Mouse (Mus musculus): ENCODE measurements around the gene Ints6. TPM values are rescaled to one million over a fixed set of nuclear protein-coding genes. Genes with fewer than 3 reads are reported as not detected.

Ints6 gene
- polyA plus RNA-seq, 1 experiment from 2014 or later, result 20.4 TPM

- no peaks in the 10 kb centered on the region for H3K9me3 ChIP-seq (replicated peaks; ENCODE audit: control insufficient read depth, low read length)
- H3K9ac ChIP-seq (ENCODE audit: low read length), result no peak overlapping the region
- H3K4me2 ChIP-seq (ENCODE audit: low read depth, low read length), result no peak overlapping the region
- no peak for ATAC-seq (ENCODE audit: insufficient read depth, low FRiP score)
- H3K4me3 ChIP-seq (replicated peaks; ENCODE audit: low read length), result no peak overlapping the region
- H3K27ac ChIP-seq (ENCODE audit: low read length), result no peak overlapping the region
- H3K36me3 ChIP-seq (ENCODE audit: control insufficient read depth, insufficient read depth, low read length), result no peaks in the 10 kb centered on the region
- H3K4me1 ChIP-seq (ENCODE audit: control insufficient read depth, insufficient read depth, low read length), result no peaks in the 10 kb centered on the region
- 74% methylated on average over 1 of the region's 1 CpGs for WGBS
- H3K27me3 ChIP-seq (ENCODE audit: control insufficient read depth, insufficient read depth, low read length), result no peaks in the 10 kb centered on the region
Observed at GRCm38 (mm10) chr14:62721625-62722024, 39.3 kb downstream of the Ints6 start.

GRCm38 (mm10) chr14:62718161-62718560, 42.8 kb downstream of the Ints6 start:
- H3K4me3 ChIP-seq (replicated peaks; ENCODE audit: low read length), result no peak overlapping the region
- no peak for ATAC-seq (ENCODE audit: insufficient read depth, low FRiP score)
- H3K36me3 ChIP-seq (ENCODE audit: control insufficient read depth, insufficient read depth, low read length), result peaks cover 5% of the 10 kb centered on the region; the same call in 1 of the 2 replicates
- H3K9ac ChIP-seq (ENCODE audit: low read length), result no peak overlapping the region
- no peaks in the 10 kb centered on the region for H3K9me3 ChIP-seq (replicated peaks; ENCODE audit: control insufficient read depth, low read length)
- no peaks in the 10 kb centered on the region for H3K27me3 ChIP-seq (ENCODE audit: control insufficient read depth, insufficient read depth, low read length)
- 81% methylated on average over 2 of the region's 2 CpGs for WGBS
- H3K27ac ChIP-seq (ENCODE audit: low read length), result no peak overlapping the region
- no peak overlapping the region for H3K4me2 ChIP-seq (ENCODE audit: low read depth, low read length)
- no peaks in the 10 kb centered on the region for H3K4me1 ChIP-seq (ENCODE audit: control insufficient read depth, insufficient read depth, low read length)

- ATAC-seq (ENCODE audit: insufficient read depth, low FRiP score), result no peak
- 83% methylated on average over 3 of the region's 3 CpGs for WGBS
- no peaks in the 10 kb centered on the region for H3K9me3 ChIP-seq (replicated peaks; ENCODE audit: control insufficient read depth, low read length)
- H3K4me2 ChIP-seq (ENCODE audit: low read depth, low read length), result no peak overlapping the region
- no peak overlapping the region for H3K9ac ChIP-seq (ENCODE audit: low read length)
- H3K36me3 ChIP-seq (ENCODE audit: control insufficient read depth, insufficient read depth, low read length), result no peaks in the 10 kb centered on the region
- H3K4me1 ChIP-seq (ENCODE audit: control insufficient read depth, insufficient read depth, low read length), result no peaks in the 10 kb centered on the region
- no peak overlapping the region for H3K27ac ChIP-seq (ENCODE audit: low read length)
- no peaks in the 10 kb centered on the region for H3K27me3 ChIP-seq (ENCODE audit: control insufficient read depth, insufficient read depth, low read length)
- no peak overlapping the region for H3K4me3 ChIP-seq (replicated peaks; ENCODE audit: low read length)
Observed at GRCm38 (mm10) chr14:62673646-62674045, 87.3 kb downstream of the Ints6 start.

GRCm38 (mm10) chr14:62664976-62665673, 95.8 kb downstream of the Ints6 start:
- Histone ChIP-seq H3K9me3 (replicated peaks; ENCODE audit: control insufficient read depth, low read length) (no peaks in the 10 kb centered on the region), H3K27me3 (ENCODE audit: control insufficient read depth, insufficient read depth, low read length) (no peaks in the 10 kb centered on the region), H3K27ac (ENCODE audit: low read length) (no peak overlapping the region), H3K4me2 (ENCODE audit: low read depth, low read length) (no peak overlapping the region), H3K4me3 (replicated peaks; ENCODE audit: low read length) (no peak overlapping the region), H3K4me1 (ENCODE audit: control insufficient read depth, insufficient read depth, low read length) (no peaks in the 10 kb centered on the region), H3K9ac (ENCODE audit: low read length) (no peak overlapping the region), H3K36me3 (ENCODE audit: control insufficient read depth, insufficient read depth, low read length) (no peaks in the 10 kb centered on the region)
- ATAC-seq (ENCODE audit: insufficient read depth, low FRiP score), result no peak
- 56% methylated on average over 9 of the region's 9 CpGs for WGBS

GRCm38 (mm10) chr14:62663367-62663766, 97.6 kb downstream of the Ints6 start, which contains the start of gene Serpine3:
TSS of gene Serpine3 (plus strand) at chr14:62663667.
- no peak within 1 kb of the TSS for H3K9ac ChIP-seq (ENCODE audit: low read length)
- H3K9me3 ChIP-seq (replicated peaks; ENCODE audit: control insufficient read depth, low read length), result no peaks in the 10 kb centered on the region
- H3K4me2 ChIP-seq (ENCODE audit: low read depth, low read length), result no peak within 1 kb of the TSS
- no peak for ATAC-seq (ENCODE audit: insufficient read depth, low FRiP score)
- H3K27ac ChIP-seq (ENCODE audit: low read length), result no peak within 1 kb of the TSS
- H3K36me3 ChIP-seq (ENCODE audit: control insufficient read depth, insufficient read depth, low read length), result no peaks in the 10 kb centered on the region
- 85% methylated on average over 8 of the region's 8 CpGs for WGBS
- no peaks in the 10 kb centered on the region for H3K27me3 ChIP-seq (ENCODE audit: control insufficient read depth, insufficient read depth, low read length)
- no peak within 1 kb of the TSS for H3K4me3 ChIP-seq (replicated peaks; ENCODE audit: low read length)
- no peaks in the 10 kb centered on the region for H3K4me1 ChIP-seq (ENCODE audit: control insufficient read depth, insufficient read depth, low read length)

- Histone ChIP-seq H3K4me2 (ENCODE audit: low read depth, low read length) (no peak overlapping the region), H3K27ac (ENCODE audit: low read length) (no peak overlapping the region), H3K36me3 (ENCODE audit: control insufficient read depth, insufficient read depth, low read length) (no peaks in the 10 kb centered on the region), H3K4me3 (replicated peaks; ENCODE audit: low read length) (no peak overlapping the region), H3K9ac (ENCODE audit: low read length) (no peak overlapping the region), H3K4me1 (ENCODE audit: control insufficient read depth, insufficient read depth, low read length) (no peaks in the 10 kb centered on the region), H3K27me3 (ENCODE audit: control insufficient read depth, insufficient read depth, low read length) (no peaks in the 10 kb centered on the region), H3K9me3 (replicated peaks; ENCODE audit: control insufficient read depth, low read length) (no peaks in the 10 kb centered on the region)
- WGBS, result 56% methylated on average over 6 of the region's 6 CpGs
- no peak for ATAC-seq (ENCODE audit: insufficient read depth, low FRiP score)
Observed at GRCm38 (mm10) chr14:62662381-62662780, 98.6 kb downstream of the Ints6 start.

- H3K9me3 ChIP-seq (replicated peaks; ENCODE audit: control insufficient read depth, low read length), result no peaks in the 10 kb centered on the region
- no peak overlapping the region for H3K9ac ChIP-seq (ENCODE audit: low read length)
- WGBS, result 60% methylated on average over 3 of the region's 3 CpGs
- H3K4me1 ChIP-seq (ENCODE audit: control insufficient read depth, insufficient read depth, low read length), result no peaks in the 10 kb centered on the region
- no peaks in the 10 kb centered on the region for H3K27me3 ChIP-seq (ENCODE audit: control insufficient read depth, insufficient read depth, low read length)
- H3K4me3 ChIP-seq (replicated peaks; ENCODE audit: low read length), result no peak overlapping the region
- no peak overlapping the region for H3K27ac ChIP-seq (ENCODE audit: low read length)
- H3K4me2 ChIP-seq (ENCODE audit: low read depth, low read length), result no peak overlapping the region
- no peak for ATAC-seq (ENCODE audit: insufficient read depth, low FRiP score)
- H3K36me3 ChIP-seq (ENCODE audit: control insufficient read depth, insufficient read depth, low read length), result no peaks in the 10 kb centered on the region
Observed at GRCm38 (mm10) chr14:62657469-62657868, 103.5 kb downstream of the Ints6 start.

GRCm38 (mm10) chr14:62655996-62656395, 105.0 kb downstream of the Ints6 start:
- ATAC-seq (ENCODE audit: insufficient read depth, low FRiP score), result no peak
- Histone ChIP-seq H3K9ac (ENCODE audit: low read length) (no peak overlapping the region), H3K27ac (ENCODE audit: low read length) (no peak overlapping the region), H3K36me3 (ENCODE audit: control insufficient read depth, insufficient read depth, low read length) (no peaks in the 10 kb centered on the region), H3K4me2 (ENCODE audit: low read depth, low read length) (no peak overlapping the region), H3K4me1 (ENCODE audit: control insufficient read depth, insufficient read depth, low read length) (no peaks in the 10 kb centered on the region), H3K4me3 (replicated peaks; ENCODE audit: low read length) (no peak overlapping the region), H3K27me3 (ENCODE audit: control insufficient read depth, insufficient read depth, low read length) (no peaks in the 10 kb centered on the region), H3K9me3 (replicated peaks; ENCODE audit: control insufficient read depth, low read length) (no peaks in the 10 kb centered on the region)
- WGBS, result 84% methylated on average over 7 of the region's 7 CpGs

GRCm38 (mm10) chr14:62651771-62652170, 109.2 kb downstream of the Ints6 start:
- Histone ChIP-seq H3K27ac (ENCODE audit: low read length) (no peak overlapping the region), H3K9ac (ENCODE audit: low read length) (no peak overlapping the region), H3K36me3 (ENCODE audit: control insufficient read depth, insufficient read depth, low read length) (no peaks in the 10 kb centered on the region), H3K4me2 (ENCODE audit: low read depth, low read length) (no peak overlapping the region), H3K4me1 (ENCODE audit: control insufficient read depth, insufficient read depth, low read length) (no peaks in the 10 kb centered on the region), H3K9me3 (replicated peaks; ENCODE audit: control insufficient read depth, low read length) (no peaks in the 10 kb centered on the region), H3K27me3 (ENCODE audit: control insufficient read depth, insufficient read depth, low read length) (no peaks in the 10 kb centered on the region), H3K4me3 (replicated peaks; ENCODE audit: low read length) (no peak overlapping the region)
- no peak for ATAC-seq (ENCODE audit: insufficient read depth, low FRiP score)
- 88% methylated on average over 3 of the region's 3 CpGs for WGBS

Data from stomach, embryonic 16.5 days (tissue).